Mouse (Mus musculus) testis, postnatal 10 days (tissue): ENCODE measurements at regions not wholly inside any gene's neighbourhood (a gene's known extent, or its start where the extent isn't known, plus 50 kb on each side); places are given as distances from the start of the nearest gene placed in this dataset.

ENCODE experiments used
- DNase-seq: peaks from one replicate; pipeline ENCODE4 v3.0.0; 2021; ENCODE audit warnings: low spot score

DNA sequence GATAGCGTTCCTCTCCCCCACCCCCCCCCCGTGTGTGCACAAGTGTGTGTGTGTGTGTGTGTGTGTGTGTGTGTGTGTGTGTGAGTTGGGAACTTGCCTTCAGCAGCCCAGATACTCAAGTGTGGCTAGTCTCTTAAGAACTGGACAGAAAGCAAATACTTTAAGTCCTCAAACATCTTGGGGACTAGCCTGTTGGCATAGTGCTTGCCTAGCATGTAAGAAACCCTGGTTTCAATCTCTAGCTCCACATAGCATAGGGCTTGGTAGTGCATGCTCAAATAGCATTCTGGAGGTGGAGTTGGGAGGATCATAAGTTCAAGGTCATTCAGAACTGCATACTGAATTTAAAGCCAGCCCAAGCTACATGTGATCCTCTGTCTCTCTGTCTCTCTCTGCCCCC lies 117.5 kb upstream of the Btg1 start:
- DNase-seq, result no peak

- DNase-seq, result no peak
Measured at GRCm38 (mm10) chr10:96502090-96502728, 114.6 kb upstream of the Btg1 start.

DNA sequence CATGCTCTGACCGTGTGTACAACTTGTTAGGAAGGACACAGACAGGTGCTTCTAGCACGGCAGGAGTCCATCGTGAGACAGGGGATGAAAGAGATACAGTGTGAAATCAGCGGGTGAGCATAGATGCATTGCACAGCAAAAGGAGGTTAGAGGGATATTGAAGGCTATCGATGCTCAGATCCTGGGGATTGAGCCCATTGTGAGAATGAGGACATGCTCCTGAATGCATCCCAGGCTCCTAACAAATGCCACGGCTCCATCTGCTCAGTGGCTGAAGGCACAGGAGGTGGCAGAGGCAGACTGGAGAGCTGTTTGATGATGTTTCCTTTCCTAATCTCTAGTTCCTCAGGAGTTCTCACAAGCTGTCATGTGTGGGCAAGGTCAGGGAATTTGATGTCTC lies 114.1 kb upstream of the Btg1 start:
- no peak for DNase-seq

DNA sequence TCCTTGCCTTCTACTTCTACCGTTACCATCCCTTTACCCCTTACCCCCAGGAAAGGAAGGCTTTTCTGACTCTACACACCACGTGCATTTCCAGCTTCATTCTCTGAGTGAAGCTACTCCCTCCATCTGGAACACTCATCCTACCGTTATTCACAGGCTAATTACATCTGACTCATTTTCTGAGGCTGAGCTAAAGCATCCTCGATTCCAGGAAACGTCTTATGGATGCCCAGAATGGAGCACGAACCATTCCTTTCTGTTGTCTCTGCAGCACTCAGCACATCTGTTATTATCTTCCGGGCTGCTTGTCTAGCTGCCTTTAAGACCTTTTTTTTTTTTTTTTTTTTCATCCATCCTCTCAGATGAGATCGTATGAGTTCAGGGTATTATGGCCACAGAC lies 112.5 kb upstream of the Btg1 start:
- no peak for DNase-seq

GRCm38 (mm10) chr10:96515164-96515922 lies 101.5 kb upstream of the Btg1 start:
- no peak for DNase-seq

- DNase-seq, result no peak
Measured at GRCm38 (mm10) chr10:96515923-96516258, 100.9 kb upstream of the Btg1 start.

DNA sequence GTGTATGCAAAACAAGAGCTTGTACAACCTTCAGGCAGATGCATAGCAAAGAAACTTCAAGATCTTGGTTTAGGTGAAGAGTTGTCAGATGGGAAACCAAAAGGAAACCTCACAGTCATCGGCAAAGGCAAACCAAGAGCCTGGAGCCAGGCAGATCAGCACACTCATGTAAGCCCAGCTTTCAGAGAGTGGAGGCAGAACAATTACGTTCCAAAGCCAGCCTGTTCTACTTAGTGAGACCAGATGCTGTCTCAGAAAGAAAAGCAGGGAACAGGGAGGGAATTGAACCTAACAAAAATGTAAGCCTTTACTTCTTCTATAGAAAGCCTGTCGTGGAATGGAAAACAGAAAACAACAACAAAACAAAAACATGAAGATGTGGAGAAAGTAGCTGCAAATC lies 97.4 kb upstream of the Btg1 start:
- DNase-seq, result no peak

GRCm38 (mm10) chr10:96520995-96521760 lies 95.6 kb upstream of the Btg1 start:
- DNase-seq, result no peak

- no peak for DNase-seq
Measured at GRCm38 (mm10) chr10:96523967-96524801, 92.6 kb upstream of the Btg1 start.

DNA sequence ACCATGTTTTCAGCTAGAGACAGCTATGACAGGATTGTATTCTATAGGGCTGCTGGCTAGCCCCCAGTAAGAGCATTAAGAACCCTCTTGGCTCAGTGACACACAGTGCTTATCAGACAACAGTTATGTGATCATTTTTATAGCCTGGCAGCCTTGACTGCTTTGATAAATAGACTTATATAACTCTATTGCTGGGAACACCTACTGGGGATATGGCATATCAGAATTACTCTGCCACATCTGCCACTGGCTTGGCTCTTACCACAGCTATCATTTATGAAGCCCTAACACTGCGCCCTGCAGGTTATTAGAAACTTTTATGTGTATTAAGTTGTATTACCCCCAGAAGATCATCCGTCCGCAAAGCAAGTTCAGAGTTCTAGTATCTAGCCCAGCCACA lies 88.9 kb upstream of the Btg1 start:
- DNase-seq, result no peak

- no peak for DNase-seq
Measured at GRCm38 (mm10) chr10:96534547-96535124, 82.2 kb upstream of the Btg1 start.

GRCm38 (mm10) chr10:96535461-96535860 lies 81.3 kb upstream of the Btg1 start:
- no peak for DNase-seq

DNA sequence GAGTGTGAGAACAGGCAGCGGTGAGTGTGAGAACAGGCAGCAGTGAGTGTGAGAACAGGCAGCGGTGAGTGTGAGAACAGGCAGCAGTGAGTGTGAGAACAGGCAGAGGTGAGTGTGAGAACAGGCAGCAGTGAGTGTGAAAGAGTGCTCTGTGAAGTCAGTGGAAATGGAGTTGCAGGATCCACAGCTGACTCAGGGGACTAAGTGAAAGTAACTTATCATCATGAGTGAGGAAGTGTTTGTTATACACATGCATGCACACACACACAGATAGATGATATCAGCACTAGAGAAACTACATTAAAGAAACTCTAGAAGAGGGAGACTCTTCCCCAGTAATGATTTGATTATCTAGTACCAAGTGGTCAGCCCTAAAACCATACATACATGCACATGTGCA lies 76.0 kb upstream of the Btg1 start:
- DNase-seq, result no peak

- DNase-seq, result no peak
Measured at GRCm38 (mm10) chr10:96545312-96545711, 71.5 kb upstream of the Btg1 start.

DNA sequence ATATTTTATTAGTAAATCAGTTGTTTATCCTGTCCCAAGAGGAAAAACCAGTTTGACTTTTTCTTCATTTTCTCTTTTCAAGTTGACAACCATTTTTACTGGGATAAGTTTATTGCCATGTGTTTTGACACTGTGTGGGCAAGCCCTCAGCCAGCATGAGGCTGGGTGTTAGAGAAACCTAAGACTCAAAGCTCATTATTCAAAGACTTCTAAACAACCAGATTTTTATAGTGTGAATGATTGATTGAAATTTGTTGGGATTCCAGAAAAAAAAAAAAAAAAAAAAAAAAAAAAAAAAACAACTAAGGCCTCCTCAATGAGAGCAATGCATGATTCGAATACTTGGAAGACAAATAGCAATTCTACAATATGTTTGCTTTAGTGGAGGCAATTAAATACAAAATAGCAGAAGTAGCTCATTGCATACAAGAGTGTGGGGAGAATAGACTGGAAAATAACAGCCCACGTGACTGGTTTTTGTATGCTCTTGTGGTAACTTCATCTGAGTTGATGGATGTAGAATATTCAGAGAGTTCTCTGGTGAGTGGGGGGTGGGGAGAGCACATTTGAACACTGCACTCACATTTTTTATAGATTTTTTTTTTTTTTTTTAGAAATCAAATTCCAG lies 70.9 kb upstream of the Btg1 start:
- no peak for DNase-seq

DNA sequence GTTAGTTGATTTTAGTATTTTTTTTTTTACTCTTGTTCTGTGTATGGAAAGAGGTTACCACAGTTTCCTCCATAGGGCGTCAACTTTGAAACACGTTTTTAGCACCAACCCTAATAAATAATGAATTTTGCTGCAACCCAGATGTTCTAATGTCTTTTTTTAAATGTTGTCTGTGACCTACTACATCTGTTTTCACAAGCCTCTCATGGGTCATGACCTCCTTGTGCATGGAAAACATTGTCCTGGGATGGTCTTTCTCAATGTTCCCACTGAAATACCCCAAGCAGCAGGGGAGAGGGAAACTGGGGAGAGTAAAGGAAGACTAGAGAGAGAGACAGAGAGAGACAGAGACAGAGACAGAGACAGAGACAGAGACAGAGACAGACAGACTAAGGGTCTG lies 67.2 kb upstream of the Btg1 start:
- no peak for DNase-seq

DNA sequence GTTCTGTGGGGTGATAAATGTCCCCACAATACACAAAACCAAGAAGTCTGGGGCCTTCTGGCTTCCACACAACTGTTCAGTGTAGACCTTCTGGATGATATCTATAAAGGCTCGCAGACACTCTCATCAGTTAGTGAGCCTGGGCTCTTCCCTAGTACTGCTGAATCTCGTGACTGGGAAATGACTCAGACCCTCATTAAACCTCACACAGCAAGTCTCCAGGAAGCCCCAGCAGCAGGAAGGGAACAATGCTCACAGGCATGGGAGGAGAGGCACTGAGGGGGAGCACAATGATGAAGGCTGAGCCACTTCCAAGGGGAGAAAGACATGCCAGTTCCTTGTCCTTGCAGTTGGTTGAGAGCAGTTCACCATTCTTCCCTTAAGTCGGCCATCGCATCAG lies 66.5 kb upstream of the Btg1 start:
- no peak for DNase-seq

GRCm38 (mm10) chr10:96557336-96557735 lies 59.5 kb upstream of the Btg1 start:
- no peak for DNase-seq

DNA sequence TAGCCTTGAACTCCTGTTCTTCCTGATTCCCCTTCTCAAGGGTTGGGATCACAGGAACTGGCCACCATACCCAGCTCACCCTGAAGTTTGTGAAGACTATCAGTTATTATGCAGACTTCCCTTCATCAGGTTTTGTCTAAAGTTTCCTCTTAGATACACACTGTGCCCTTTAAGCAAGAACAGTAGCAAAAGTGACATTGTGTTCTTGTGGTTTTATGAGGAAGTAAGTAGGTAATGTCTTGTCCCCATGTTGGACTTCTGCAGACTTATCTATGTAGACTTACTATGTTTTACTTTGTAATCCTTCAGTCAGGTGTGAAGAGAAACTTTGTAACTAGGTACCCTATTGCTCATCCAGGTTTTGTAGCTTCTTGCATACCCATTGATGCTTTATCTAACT lies 51.5 kb upstream of the Btg1 start:
- DNase-seq, result no peak
